Mouse (Mus musculus): Measurements from ENCODE around the gene Rap1gap. TPM values are rescaled to one million over a fixed set of nuclear protein-coding genes. Genes with fewer than 3 reads are reported as not detected.

Gene Rap1gap
- total RNA-seq, 2 experiments from 2014 or later = 8.0 to 9.4 TPM

DNA sequence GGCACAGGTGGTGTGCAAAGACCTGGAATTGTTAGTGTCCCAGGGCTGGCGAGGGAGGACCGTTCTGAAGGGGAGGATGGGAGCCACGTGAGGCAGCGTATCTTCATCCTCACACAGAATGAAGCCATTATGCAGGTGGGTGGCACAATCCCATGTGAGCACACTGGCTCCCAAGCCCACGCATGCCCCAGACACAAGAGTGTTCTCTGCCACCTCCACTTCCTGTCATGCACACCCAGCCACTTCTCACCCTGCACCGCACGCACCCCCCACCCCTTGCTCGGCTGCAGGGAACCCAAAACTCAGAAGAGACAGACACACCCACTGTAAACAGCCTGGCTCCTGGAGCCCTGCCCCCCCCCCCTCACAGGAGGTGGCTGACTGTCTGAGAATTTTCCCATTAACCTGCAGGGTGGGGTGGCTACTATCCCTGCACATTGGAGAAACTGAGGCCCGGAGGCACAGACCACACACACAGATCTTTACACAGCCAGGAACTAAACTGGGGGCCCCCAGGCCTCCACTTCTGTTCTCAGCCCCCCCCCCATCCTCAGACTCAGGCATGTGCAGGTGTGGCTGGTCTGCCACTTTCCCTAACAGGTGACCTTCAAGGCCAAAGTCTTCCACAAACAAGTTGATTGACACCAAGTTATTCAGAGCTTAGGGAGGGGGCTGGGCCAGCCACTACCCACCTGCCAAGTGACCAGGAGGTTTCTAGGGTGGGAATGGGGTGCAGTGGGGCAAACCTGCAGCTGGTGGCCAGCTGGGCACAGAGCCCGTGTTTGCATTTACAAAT lies 27.8 kb downstream of the Rap1gap start:
- no peak for DNase-seq

- no peak for DNase-seq
Measured at GRCm38 (mm10) chr4:137695300-137695699, 30.8 kb downstream of the Rap1gap start.

DNA sequence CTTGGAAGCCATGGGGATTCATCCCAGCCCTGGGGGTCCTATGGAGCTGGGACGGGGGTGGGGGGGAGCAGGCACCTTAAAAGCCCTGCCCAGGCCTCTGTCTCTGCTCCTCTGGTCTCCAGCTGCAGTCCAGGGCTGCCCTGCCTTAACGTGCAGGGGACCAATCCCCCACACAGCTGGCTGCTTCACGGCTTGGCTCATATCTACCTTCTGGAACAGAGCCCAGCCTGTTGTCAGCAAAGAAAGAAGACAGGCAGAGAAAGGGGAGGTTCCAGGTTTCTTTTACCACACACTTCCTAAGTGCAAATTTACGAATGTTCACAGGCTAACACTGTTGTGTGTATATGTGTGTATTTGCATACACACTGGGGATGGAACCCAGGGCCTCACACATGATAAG lies 31.4 kb downstream of the Rap1gap start:
- no peak for DNase-seq

DNA sequence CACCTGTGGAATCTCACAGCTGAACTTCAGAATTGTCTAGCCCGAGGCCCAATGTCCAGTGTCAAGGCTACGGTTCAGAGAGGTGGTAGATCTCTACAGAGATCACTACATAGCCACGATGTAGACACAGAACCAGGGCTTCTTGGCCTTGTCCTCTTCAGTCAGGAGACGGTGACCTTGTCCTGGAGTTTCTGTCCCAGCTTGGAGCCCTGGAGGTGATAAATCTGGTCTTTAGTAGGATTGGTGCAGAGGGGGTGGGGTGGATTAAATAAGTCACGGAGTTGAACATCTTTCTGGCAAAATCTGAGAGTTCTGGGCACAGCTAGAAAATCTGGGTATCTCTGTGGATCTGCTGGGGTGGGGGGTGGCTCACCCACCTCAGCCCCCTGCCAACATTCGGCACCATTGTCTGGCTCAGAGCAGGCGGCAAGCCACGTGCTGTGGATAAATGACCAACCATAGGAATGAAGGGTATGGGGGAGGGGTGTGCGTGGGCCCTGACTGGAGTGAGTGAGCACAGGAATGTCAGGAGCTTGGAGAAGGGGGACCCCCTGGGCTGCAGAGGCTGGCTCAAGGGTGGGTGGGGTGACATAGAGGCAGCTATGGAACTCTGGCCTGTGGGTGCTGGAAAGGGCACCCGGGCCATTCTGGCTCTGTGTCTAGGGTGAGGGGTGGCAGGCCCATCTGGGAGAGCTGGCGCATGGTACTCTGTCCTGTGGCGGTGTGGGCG lies 32.8 kb downstream of the Rap1gap start:
- DNase-seq = no peak

GRCm38 (mm10) chr4:137698076-137698985 lies 33.8 kb downstream of the Rap1gap start:
- no peak for DNase-seq

GRCm38 (mm10) chr4:137699264-137700211 lies 35.0 kb downstream of the Rap1gap start:
- DNase-seq = no peak

- no peak for DNase-seq
Measured at GRCm38 (mm10) chr4:137700960-137701359, 36.4 kb downstream of the Rap1gap start.

- DNase-seq = no peak
Measured at GRCm38 (mm10) chr4:137703077-137703476, 38.6 kb downstream of the Rap1gap start.

DNA sequence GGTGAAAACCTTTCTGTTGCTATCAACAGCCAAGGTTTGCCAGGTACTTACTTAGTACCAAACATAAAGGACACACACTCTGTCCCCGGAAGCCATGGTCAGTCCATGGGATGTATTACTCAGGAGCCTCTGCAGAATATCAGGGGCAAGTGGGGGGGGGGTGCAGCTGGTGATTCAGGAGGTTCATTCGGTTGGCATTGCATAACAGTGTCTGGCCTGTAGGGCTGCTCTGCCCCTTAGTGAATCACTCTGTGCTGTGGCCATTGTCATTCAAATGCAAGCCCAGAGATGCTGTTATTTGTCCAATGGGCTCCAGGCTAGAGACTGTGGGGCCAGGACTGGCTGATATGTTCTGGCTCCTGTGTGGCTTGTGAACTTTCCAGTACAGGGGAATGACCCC lies 40.0 kb downstream of the Rap1gap start:
- DNase-seq = no peak

GRCm38 (mm10) chr4:137705379-137705778 lies 40.9 kb downstream of the Rap1gap start:
- no peak for DNase-seq

DNA sequence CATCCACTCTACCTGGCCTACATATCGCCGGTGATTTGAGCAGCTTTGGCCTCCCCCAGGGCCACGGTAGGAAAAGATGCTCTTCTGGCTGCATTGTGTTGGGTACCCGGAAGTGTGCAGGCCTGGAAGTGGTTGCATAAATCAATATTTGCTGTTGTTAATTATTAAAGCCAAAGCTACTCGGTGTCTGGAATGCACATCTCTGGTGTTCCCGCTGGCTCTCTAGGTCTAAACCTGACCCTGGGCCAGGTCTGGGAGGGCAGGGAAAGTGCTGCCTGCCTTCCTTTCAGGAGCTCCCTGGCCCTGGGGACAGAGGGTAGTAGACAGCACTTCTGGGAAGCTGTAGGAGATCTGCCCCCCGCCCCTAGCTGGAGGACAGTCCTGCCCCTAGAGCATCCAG lies 42.0 kb downstream of the Rap1gap start:
- no peak for DNase-seq

- peak; percentile 86 for DNase-seq
Measured at GRCm38 (mm10) chr4:137707216-137707990, 42.9 kb downstream of the Rap1gap start.

GRCm38 (mm10) chr4:137712963-137713362 lies 48.4 kb downstream of the Rap1gap start:
- DNase-seq = no peak

DNA sequence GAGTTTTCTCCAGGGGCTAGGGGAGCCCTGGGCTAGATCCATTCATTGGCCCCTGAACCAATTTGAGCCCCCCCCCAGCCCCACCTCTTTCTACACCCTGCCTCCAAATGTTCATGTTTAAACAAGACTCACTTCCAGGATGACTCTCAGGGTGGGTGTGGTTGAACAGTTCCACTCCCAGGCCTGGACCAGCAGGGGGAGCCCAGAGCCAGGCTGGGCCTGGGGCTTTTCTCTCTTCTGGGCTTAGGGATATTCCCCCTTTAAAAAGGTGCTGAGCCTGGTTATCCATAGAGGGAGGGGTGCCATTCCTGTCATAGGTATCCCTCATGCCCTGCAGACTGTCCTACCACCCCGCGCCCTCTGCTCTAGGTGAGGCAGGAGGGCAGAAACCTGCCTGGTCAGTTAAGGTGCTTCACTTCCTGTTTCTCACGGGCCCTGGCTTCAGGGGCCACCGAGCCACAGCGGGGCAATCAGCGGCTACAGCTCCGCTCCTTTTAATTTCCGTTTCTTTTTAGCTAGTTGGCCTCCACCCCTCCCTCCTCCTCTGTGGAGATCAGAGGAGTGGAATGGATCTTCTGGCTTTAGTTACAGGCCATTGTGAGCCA lies 49.6 kb downstream of the Rap1gap start:
- DNase-seq = no peak

DNA sequence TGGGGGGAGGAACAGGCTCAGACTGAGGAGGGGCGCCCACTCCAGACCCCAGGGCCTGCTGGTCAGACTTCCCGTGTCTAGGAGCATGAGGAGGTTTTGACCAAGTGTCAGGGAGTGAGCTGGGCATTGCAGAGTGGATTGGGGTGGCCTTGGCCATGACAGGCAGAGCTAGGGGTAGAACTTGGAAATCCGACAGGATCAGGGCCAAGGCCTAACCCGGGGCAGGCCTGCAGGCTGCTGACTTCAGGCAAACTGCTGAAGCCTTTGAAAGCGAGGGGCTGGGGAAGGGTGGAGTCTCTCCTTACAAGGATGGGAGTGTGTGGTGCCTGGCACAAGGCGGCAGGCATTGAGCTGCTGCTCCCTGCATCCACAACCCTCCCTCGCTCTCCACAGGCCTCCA lies 52.5 kb downstream of the Rap1gap start:
- DNase-seq = no peak

- DNase-seq = no peak
Measured at GRCm38 (mm10) chr4:137717671-137718070, 53.1 kb downstream of the Rap1gap start.

DNA sequence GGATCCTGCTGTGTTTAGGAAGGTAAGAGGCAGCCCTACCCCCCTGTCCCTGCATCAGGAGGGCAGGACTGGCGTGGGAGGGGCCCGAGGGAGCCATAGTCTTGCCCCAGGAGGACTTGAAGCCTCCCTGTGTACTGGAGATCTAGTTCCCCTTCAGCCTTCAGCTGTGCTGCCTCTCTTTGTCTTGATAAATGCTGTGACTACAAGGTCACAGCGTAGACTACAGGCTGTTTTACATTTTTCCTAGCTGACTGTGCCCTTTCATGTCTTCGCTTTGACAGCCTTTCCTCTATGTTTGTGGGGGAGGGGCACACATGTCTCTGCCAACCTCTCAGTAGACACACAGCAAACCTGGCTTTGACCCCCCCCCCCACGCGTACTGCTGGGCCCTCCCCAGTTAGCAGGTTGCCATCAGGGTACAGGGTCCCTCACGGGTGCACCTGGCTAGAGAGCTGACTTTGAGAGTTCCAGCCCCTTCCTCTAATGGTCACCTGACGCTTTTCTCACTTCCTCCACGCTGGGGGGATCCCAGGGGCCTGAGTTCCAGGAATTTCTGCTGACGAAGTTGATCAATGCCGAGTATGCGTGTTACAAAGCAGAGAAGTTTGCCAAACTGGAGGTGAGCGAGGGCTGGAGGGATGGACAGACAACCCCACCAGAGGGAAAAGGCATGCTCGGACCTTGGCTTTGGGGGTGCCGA lies 55.0 kb downstream of the Rap1gap start:
- no peak for DNase-seq

GRCm38 (mm10) chr4:137721563-137721962 lies 57.0 kb downstream of the Rap1gap start:
- no peak for DNase-seq

- DNase-seq = no peak
Measured at GRCm38 (mm10) chr4:137722230-137722629, 57.7 kb downstream of the Rap1gap start.

All from gastrocnemius, postnatal 25 days (tissue).